Mouse (Mus musculus) gastrocnemius, adult 18-20 months (tissue): ENCODE measurements around the gene Siah2. TPM values are rescaled to one million over a fixed set of nuclear protein-coding genes. Genes with fewer than 3 reads are reported as not detected.

ENCODE experiments used
- DNase-seq: peaks from one replicate; pipeline ENCODE4 v3.0.0; 2021; ENCODE audit warnings: low spot score
- total RNA-seq, 2 experiments: library from RNA; stranded (reverse); gene quantifications; 2 replicates each; pipeline ENCODE4 v1.2.3; 2021

Gene Siah2
- total RNA-seq, 2 experiments from 2014 or later: 8.4 to 17.8 TPM

GRCm38 (mm10) chr3:58696806-58697205 is 4.6 kb upstream of the Siah2 start:
- DNase-seq: no peak

- no peak for DNase-seq
Measured at GRCm38 (mm10) chr3:58695507-58695906, 3.3 kb upstream of the Siah2 start.

DNA sequence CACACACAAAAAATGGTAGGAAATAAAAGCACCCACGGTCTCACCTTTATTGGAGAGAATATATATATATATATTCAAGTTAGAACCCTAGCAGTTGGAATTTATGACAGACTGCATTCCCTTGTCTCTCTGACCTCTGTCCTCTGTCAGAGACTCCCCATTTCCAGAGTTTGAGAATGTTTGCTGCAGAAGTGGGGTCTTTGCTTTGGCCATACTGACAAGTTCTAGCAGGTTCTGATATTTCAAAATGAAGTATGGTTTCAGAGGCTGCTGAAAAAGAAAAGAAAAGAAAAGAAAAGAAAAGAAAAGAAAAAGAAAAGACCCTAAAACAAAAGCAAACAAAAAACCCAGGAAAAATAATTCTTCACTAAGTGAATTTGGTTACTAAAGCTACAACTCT is 2.8 kb upstream of the Siah2 start:
- no peak for DNase-seq

GRCm38 (mm10) chr3:58693331-58693730 is 1.1 kb upstream of the Siah2 start:
- no peak for DNase-seq

DNA sequence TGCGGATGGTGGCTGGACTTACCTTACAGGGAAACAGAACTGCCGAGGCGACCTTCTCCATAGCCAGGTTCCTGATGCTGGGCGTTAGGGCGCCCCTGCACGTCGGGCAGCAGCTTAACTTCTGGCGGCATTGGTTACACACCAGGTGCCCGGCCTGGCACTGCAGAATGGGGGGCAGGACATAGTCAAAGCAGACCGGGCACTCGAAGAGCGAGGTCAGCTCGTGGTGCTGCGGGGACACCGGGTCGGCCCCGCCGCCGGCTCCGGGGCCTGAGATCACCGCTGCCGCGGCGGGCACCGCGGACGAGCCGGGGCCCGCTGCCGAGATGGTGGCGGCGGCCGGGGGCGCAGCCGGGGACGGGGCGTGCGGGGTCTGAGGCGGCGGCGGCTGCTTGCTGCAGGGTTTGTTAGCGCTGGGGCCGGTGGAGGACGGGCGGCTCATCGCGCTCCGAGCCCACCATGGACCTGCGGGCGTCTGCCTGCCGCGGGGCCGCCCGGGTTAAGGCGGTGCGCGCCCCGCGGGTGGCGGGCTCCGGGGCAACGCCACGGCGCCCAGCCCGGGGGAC is 743 bp downstream of the Siah2 start:
- peak; percentile 56 for DNase-seq

GRCm38 (mm10) chr3:58690619-58691373 is 1.4 kb downstream of the Siah2 start:
- peak; percentile 69 for DNase-seq

DNA sequence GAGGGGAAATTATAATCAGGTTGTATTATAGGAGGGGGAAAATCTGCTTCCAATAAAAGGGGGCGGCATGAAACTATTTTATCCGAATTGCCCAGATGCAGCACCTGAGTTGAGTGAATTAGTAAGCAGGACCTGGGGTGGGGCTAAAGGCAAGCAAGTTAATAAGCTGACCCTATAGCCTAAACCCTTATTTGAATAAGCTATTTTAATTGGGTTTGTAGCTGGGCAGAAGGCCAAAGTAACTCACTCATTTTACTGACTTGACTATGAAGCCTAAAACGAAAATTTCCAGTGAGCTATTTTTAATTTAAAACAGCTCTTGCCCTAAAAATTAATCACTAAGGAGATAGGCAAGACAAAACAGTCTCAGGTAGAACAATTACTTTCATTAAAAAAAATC is 2.5 kb downstream of the Siah2 start:
- no peak for DNase-seq

GRCm38 (mm10) chr3:58689105-58689504 is 3.1 kb downstream of the Siah2 start:
- DNase-seq: no peak

GRCm38 (mm10) chr3:58688551-58688950 is 3.6 kb downstream of the Siah2 start:
- no peak for DNase-seq

- DNase-seq: no peak
Measured at GRCm38 (mm10) chr3:58686922-58687284, 5.3 kb downstream of the Siah2 start.

- no peak for DNase-seq
Measured at GRCm38 (mm10) chr3:58686206-58686921, 5.8 kb downstream of the Siah2 start.

DNA sequence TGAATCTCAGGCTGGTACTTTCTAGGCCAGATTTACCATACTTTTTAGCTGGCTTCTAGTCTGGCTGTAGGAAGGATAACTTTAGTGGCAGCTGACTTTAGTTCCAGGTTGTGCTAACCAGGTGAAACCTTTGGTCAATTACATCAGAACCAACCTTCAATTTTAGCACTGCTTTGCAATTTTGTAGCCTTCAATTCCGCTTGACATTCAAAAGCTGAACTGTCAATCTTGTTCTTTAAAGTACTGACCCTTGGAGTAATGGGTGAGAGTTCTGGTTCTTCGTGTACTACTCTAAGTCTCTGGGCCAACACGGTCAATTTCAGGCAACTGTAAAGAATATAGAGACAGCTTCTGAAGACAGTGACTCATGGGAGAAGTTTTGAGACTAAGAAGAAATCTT is 6.8 kb downstream of the Siah2 start:
- no peak for DNase-seq

DNA sequence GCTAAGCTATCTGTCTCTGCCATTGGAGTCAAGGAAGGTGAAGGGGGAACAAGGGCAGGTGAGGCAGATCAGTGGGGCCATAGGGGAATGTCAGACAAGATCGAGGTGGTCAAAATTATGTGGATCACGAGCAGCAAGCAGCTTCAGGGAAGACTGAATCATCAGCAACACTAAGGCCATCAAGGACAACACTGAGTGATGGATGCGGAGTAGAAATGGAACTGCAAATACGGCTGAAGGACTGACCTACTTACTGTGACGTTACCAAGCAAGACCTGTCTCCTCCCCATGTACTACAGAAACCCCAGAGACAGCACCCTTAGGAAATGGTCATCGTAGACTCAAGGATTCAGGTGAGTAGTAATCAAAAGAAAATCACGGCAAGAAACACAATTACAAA is 8.9 kb downstream of the Siah2 start:
- no peak for DNase-seq

DNA sequence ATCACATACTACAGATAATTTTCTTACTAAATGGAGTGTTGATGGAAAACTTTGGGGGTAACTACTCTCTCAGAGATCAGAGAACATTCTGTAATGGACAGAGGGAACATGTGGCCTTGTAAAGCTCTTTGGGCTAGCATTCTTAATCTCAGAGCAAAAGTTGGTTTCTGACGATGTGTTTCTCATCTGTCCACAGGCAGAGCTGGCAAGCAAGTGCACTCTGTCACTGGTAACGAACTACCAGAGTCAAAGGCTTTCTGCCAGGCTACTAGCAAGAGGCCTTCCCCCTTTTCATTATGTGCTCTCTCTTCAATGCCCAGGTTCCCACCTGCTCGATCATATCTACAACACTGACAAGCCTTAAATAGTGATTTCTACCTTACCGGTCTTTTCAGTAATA is 9.9 kb downstream of the Siah2 start:
- DNase-seq: no peak

- no peak for DNase-seq
Measured at GRCm38 (mm10) chr3:58681831-58682230, 10.4 kb downstream of the Siah2 start.

GRCm38 (mm10) chr3:58680943-58681637 is 11.1 kb downstream of the Siah2 start:
- no peak for DNase-seq

DNA sequence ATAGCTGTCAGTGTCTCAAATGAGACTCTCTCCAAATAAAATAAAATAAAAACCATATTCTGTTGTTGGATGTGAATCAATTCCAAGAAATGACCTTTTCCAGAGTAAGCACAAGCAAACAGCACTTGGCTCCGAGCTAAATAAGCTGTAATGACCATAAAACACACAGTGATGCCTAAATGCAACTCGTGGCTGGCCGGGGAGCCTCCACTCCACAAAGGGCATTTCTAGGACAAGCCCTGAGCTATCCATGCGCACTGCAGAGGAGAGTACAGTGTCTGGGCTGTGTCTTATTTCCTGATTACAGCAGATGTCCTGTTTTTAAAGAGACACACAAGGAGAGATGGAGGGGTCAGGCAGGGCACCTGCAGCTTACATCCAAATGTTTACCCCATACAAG is 12.2 kb downstream of the Siah2 start:
- DNase-seq: no peak

DNA sequence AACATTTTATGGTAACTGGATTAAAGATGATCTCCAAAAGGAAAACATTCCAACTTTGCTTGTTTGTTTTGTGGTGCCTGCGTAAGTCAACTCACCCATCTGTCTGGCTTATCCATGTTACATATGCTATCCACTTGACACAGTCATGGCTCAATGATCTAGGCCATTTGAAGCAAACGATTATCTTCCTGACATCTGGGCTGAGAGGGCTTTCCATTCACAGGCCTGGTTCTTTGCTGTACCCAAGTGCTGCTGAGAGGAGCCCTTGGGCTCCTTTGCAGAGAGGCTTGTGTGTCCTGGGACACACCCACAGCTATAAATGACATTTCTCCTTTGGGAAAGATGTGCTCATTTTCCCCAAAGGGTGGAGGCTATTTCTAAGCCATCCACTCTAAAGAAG is 13.3 kb downstream of the Siah2 start:
- DNase-seq: no peak

DNA sequence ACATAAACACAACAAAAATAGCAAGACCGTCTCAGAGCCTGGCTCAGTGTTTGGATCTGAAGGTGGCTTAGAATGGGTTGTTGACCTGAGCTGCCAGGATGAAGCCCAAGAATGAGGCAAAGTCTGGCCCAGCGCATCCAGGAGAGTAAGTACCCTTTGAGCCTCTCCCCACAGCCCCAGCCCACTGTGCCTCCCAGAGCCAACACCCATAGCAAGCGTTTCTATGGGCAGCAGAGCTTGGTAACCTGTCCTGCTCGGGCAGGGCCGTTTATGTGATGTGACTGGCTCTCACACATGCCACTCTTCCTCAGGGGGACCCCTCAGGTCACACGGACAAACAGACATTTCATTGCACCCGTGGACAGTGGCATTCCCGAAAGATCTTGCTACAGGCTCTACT is 13.8 kb downstream of the Siah2 start:
- DNase-seq: peak; percentile 17

- no peak for DNase-seq
Measured at GRCm38 (mm10) chr3:58677615-58678014, 14.6 kb downstream of the Siah2 start.

DNA sequence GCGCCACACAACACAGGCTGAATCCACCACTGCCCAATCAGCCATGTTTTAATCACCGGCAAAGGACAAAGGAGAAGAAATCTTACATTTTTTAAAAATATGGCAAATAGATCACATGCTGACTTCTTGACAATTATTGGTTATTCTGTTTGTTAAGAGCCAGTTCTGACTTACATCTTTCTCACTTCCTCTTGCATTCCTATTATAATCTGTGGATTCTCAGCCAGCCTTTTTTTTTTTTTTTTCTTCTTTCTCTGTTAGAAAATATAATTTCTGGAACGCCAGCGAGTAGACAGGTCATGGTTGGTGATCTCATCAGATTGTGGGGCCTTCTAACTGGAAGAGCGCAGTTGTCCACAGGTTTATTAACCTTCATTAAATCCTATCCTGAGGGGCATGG is 18.9 kb downstream of the Siah2 start:
- no peak for DNase-seq

GRCm38 (mm10) chr3:58672481-58673183 is 19.6 kb downstream of the Siah2 start:
- DNase-seq: no peak
